Mouse (Mus musculus) testis, adult 2 months (tissue): Measurements from ENCODE around the gene Kat2a.

Source experiments
- CTCF ChIP-seq: fragments of 200-500 bp; IDR thresholded peaks from 2 replicates; pipeline ENCODE4 v1.5.1; 2012; ENCODE audit warnings: low read depth, mild to moderate bottlenecking, inconsistent platforms, low read length, moderate library complexity; ENCODE audit not compliant: control insufficient read depth, insufficient read depth, insufficient replicate concordance
- POLR2A ChIP-seq: fragments of 200-500 bp; IDR thresholded peaks from 2 replicates; pipeline ENCODE4 v1.6.1; 2012; ENCODE audit warnings: low read depth, mild to moderate bottlenecking, inconsistent platforms, low read length, moderate library complexity; ENCODE audit not compliant: control insufficient read depth

GRCm38 (mm10) chr11:100682526-100682925, 29.7 kb downstream of the Kat2a start:
- no peak for TF ChIP-seq CTCF
- TF ChIP-seq POLR2A = no peak
